Mouse (Mus musculus): Measurements from ENCODE around the gene Ttc33. TPM values are rescaled to one million over a fixed set of nuclear protein-coding genes. Genes with fewer than 3 reads are reported as not detected.
A peak's percentile ranks its signal among the peaks of the same experiment; 100 is the strongest.

The Ttc33 gene
- polyA plus RNA-seq, 1 experiment from 2014 or later, result 37.4 TPM

DNA sequence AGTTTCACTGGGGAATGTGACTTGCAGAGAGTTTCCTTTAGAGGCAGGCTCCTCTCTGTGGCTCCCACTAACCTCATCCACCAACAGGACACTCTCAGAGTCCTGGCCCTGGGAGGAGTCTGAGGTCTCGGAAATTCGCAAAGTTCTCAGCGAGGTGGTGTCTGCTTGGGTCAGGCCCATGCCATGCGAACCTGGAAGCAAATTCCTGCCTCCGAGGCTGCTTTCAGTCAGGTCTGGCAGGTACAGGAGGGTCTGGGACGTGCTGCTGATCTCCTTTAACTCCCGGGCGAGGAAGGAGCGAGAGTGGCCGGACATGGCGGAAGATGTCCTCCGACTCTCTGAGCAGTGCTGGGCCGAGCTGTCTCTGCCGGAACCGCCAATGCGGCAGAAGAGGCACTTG is 49.3 kb downstream of the Ttc33 start:
- no peak overlapping the region for H3K9ac ChIP-seq (ENCODE audit: low read length)
- H3K4me2 ChIP-seq (ENCODE audit: low read length), result no peak overlapping the region
- H3K27me3 ChIP-seq (replicated peaks; ENCODE audit: control insufficient read depth, insufficient read depth, low read length), result no peaks in the 10 kb centered on the region
- H3K4me1 ChIP-seq (replicated peaks; ENCODE audit: control insufficient read depth, insufficient read depth, low read length), result no peaks in the 10 kb centered on the region
- H3K27ac ChIP-seq (ENCODE audit: low read depth), result no peak overlapping the region
- H3K4me3 ChIP-seq (ENCODE audit: low read depth, low read length), result no peak overlapping the region
- WGBS, result 77% methylated on average over 16 of the region's 16 CpGs
- DNase-seq (ENCODE audit: low spot score), result no peak
- H3K36me3 ChIP-seq (ENCODE audit: control insufficient read depth, insufficient read depth, low read length), result no peaks in the 10 kb centered on the region
- ATAC-seq (replicated peaks; ENCODE audit: low FRiP score, low TSS enrichment, low read depth), result no peak
- no peaks in the 10 kb centered on the region for H3K9me3 ChIP-seq (ENCODE audit: control insufficient read depth, low read length)

DNA sequence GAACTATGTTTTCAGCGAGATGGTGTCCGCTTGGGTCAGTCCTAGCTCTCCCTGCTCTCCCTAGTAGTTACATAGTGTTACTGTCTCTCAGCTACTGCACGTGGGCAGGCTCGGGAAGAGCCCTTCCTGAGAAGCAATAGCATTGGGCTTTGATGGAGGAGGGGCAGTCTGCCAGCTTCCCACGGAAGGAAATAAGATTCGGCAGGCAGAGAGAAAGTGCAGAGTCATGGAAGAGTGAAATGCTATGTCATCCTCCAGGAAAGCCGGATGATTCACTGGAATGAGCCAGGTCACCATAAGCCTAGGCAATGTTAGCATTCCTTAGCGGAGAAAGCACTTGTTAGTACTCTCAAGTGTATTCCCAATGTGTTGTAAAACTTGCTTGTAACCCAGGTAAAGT is 50.2 kb downstream of the Ttc33 start:
- H3K4me3 ChIP-seq (ENCODE audit: low read depth, low read length), result no peak overlapping the region
- no peak overlapping the region for H3K4me2 ChIP-seq (ENCODE audit: low read length)
- H3K9me3 ChIP-seq (ENCODE audit: control insufficient read depth, low read length), result no peaks in the 10 kb centered on the region
- H3K36me3 ChIP-seq (ENCODE audit: control insufficient read depth, insufficient read depth, low read length), result no peaks in the 10 kb centered on the region
- H3K27me3 ChIP-seq (replicated peaks; ENCODE audit: control insufficient read depth, insufficient read depth, low read length), result peaks cover 2% of the 10 kb centered on the region; the same call in 1 of the 2 replicates
- no peaks in the 10 kb centered on the region for H3K4me1 ChIP-seq (replicated peaks; ENCODE audit: control insufficient read depth, insufficient read depth, low read length)
- no peak overlapping the region for H3K27ac ChIP-seq (ENCODE audit: low read depth)
- no peak overlapping the region for H3K9ac ChIP-seq (ENCODE audit: low read length)
- DNase-seq (ENCODE audit: low spot score) (no peak), ATAC-seq (replicated peaks; ENCODE audit: low FRiP score, low TSS enrichment, low read depth) (no peak)
- WGBS, result 33% methylated on average over 8 of the region's 8 CpGs

DNA sequence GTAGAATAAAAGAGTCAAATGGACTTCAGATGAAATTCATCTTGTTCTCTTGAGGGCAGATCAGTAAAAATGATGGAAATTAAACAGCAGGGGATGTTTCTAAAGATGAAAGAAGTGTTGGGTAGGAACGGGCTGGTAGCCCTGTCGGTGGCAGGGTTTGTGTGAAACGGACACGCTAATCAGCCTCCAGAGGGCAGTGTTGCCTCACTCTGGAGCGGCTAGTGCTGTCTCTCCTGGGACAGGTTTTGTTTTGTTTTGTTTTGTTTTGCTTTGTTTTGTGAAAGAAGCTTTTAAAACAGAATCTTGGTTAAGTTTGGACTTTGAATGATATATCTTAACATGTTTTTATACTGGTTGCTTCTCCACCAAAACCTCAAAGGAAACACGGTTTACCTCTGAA is 51.2 kb downstream of the Ttc33 start:
- no peaks in the 10 kb centered on the region for H3K36me3 ChIP-seq (ENCODE audit: control insufficient read depth, insufficient read depth, low read length)
- no peak overlapping the region for H3K9ac ChIP-seq (ENCODE audit: low read length)
- H3K4me3 ChIP-seq (ENCODE audit: low read depth, low read length), result no peak overlapping the region
- ATAC-seq (replicated peaks; ENCODE audit: low FRiP score, low TSS enrichment, low read depth) (no peak), DNase-seq (ENCODE audit: low spot score) (peak; percentile 78)
- H3K4me1 ChIP-seq (replicated peaks; ENCODE audit: control insufficient read depth, insufficient read depth, low read length), result no peaks in the 10 kb centered on the region
- H3K9me3 ChIP-seq (ENCODE audit: control insufficient read depth, low read length), result no peaks in the 10 kb centered on the region
- peaks cover 10% of the 10 kb centered on the region; the same call in 1 of the 2 replicates for H3K27me3 ChIP-seq (replicated peaks; ENCODE audit: control insufficient read depth, insufficient read depth, low read length)
- no peak overlapping the region for H3K27ac ChIP-seq (ENCODE audit: low read depth)
- 21% methylated on average over 6 of the region's 6 CpGs for WGBS
- H3K4me2 ChIP-seq (ENCODE audit: low read length), result no peak overlapping the region

DNA sequence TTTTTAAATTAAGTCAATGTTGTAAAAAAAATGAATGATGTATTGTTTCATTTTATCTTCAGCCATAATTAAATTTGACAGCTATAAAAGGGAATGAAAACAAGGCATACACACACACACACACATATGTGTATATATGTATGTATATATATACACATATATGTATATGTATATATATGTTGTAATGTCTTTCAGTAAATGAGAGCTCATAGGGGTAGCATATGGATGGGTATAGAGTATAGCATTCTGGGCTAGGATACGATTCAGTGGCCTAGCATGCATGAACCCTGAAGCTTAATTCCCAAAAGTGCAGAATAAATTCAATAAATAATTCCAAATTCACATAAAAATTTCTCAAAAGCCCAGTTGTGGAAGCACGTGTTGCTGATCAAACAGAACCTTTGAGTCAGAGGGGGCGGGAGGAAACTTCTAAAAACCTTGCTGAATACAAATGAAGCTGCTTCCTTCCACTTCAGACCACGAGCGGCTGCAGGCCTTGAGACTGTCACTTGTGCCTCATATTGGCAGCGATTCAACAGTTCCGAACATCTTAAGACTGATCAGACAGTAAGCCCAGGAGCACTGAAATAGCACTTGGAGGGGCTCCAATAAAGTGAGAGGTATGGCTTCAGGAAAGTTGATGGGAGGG is 51.8 kb downstream of the Ttc33 start:
- peaks cover 2% of the 10 kb centered on the region; the same call in 1 of the 2 replicates for H3K4me1 ChIP-seq (replicated peaks; ENCODE audit: control insufficient read depth, insufficient read depth, low read length)
- H3K9ac ChIP-seq (ENCODE audit: low read length), result no peak overlapping the region
- no peaks in the 10 kb centered on the region for H3K36me3 ChIP-seq (ENCODE audit: control insufficient read depth, insufficient read depth, low read length)
- no peaks in the 10 kb centered on the region for H3K9me3 ChIP-seq (ENCODE audit: control insufficient read depth, low read length)
- H3K4me3 ChIP-seq (ENCODE audit: low read depth, low read length), result no peak overlapping the region
- no peak overlapping the region for H3K4me2 ChIP-seq (ENCODE audit: low read length)
- ATAC-seq (replicated peaks; ENCODE audit: low FRiP score, low TSS enrichment, low read depth) (0 out of 2 replicates have a peak, but pooled peaks have one; percentile 49), DNase-seq (ENCODE audit: low spot score) (no peak)
- no peak overlapping the region for H3K27ac ChIP-seq (ENCODE audit: low read depth)
- 67% methylated on average over 7 of the region's 7 CpGs for WGBS
- peaks cover 14% of the 10 kb centered on the region for H3K27me3 ChIP-seq (replicated peaks; ENCODE audit: control insufficient read depth, insufficient read depth, low read length)

DNA sequence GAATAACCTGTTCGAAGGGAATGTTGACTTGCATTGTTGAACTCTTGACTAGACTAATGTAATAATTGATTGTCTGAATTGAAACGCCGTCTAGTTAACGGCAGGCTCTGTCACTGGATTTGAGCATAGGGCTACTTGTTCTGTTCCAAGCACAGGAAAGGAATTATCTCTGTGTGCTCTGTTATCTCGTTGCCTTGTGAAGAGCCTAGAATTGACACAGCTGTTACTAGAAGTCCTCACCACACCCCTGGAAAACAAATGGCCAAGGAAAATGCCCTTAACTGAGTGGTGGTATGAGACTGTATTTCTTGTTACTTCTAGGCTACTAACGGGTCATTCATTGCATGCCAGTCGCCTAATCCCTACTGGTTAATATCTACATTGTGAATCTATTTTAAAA is 52.7 kb downstream of the Ttc33 start:
- no peak overlapping the region for H3K9ac ChIP-seq (ENCODE audit: low read length)
- ATAC-seq (replicated peaks; ENCODE audit: low FRiP score, low TSS enrichment, low read depth), result no peak
- H3K9me3 ChIP-seq (ENCODE audit: control insufficient read depth, low read length), result no peaks in the 10 kb centered on the region
- no peak overlapping the region for H3K27ac ChIP-seq (ENCODE audit: low read depth)
- H3K4me1 ChIP-seq (replicated peaks; ENCODE audit: control insufficient read depth, insufficient read depth, low read length), result peaks cover 12% of the 10 kb centered on the region
- H3K4me2 ChIP-seq (ENCODE audit: low read length), result no peak overlapping the region
- H3K36me3 ChIP-seq (ENCODE audit: control insufficient read depth, insufficient read depth, low read length), result no peaks in the 10 kb centered on the region
- peaks cover 24% of the 10 kb centered on the region for H3K27me3 ChIP-seq (replicated peaks; ENCODE audit: control insufficient read depth, insufficient read depth, low read length)
- WGBS, result 75% methylated on average over 7 of the region's 7 CpGs
- DNase-seq (ENCODE audit: low spot score), result no peak
- H3K4me3 ChIP-seq (ENCODE audit: low read depth, low read length), result no peak overlapping the region

DNA sequence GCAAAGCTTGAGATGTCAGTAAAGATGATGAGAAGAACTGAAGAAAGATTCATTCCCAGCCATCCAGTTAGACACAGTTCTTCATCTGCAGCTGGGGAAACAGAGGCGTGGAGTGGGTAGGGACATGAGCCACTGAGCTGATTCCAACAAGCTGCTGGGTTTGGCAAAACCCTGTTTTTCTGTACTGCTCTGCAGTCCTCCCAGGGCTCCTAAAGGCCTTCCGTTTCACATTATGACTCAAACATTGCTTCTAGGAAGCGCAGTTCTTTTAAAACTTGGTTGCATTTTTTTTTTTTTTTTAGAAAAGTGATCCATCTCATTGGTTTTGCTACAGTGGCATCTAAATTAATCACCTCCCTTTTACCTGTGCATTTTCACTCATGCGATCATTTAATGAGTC is 53.2 kb downstream of the Ttc33 start:
- WGBS, result 81% methylated on average over 4 of the region's 4 CpGs
- Histone ChIP-seq H3K36me3 (ENCODE audit: control insufficient read depth, insufficient read depth, low read length) (no peaks in the 10 kb centered on the region), H3K4me3 (ENCODE audit: low read depth, low read length) (no peak overlapping the region), H3K4me2 (ENCODE audit: low read length) (no peak overlapping the region), H3K9ac (ENCODE audit: low read length) (no peak overlapping the region), H3K27ac (ENCODE audit: low read depth) (no peak overlapping the region), H3K4me1 (replicated peaks; ENCODE audit: control insufficient read depth, insufficient read depth, low read length) (peaks cover 16% of the 10 kb centered on the region), H3K9me3 (ENCODE audit: control insufficient read depth, low read length) (no peaks in the 10 kb centered on the region), H3K27me3 (replicated peaks; ENCODE audit: control insufficient read depth, insufficient read depth, low read length) (peaks cover 29% of the 10 kb centered on the region)
- no peak for DNase-seq (ENCODE audit: low spot score)
- no peak for ATAC-seq (replicated peaks; ENCODE audit: low FRiP score, low TSS enrichment, low read depth)

DNA sequence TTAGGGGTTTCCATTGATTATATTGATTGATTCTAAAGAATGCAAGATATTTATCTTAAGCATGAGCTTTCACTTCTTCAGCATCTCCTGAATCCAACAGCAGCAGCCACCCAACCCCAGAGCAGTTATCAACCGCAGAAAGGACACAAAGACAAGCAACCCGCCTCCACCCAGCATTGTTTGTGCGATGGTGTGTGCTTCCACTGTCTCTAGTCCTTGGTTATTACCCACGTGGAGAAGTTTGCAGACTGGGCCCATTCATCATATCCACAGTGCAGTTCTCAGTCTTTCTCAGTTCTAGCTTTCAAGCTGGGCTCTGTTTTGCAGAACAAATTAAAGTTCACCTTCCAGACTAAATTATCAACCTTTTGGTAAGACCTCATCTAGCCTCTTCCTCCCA is 54.0 kb downstream of the Ttc33 start:
- Histone ChIP-seq H3K9me3 (ENCODE audit: control insufficient read depth, low read length) (no peaks in the 10 kb centered on the region), H3K27me3 (replicated peaks; ENCODE audit: control insufficient read depth, insufficient read depth, low read length) (peaks cover 33% of the 10 kb centered on the region), H3K9ac (ENCODE audit: low read length) (no peak overlapping the region), H3K4me2 (ENCODE audit: low read length) (no peak overlapping the region), H3K36me3 (ENCODE audit: control insufficient read depth, insufficient read depth, low read length) (no peaks in the 10 kb centered on the region), H3K4me3 (ENCODE audit: low read depth, low read length) (no peak overlapping the region), H3K4me1 (replicated peaks; ENCODE audit: control insufficient read depth, insufficient read depth, low read length) (peaks cover 20% of the 10 kb centered on the region), H3K27ac (ENCODE audit: low read depth) (no peak overlapping the region)
- WGBS, result 71% methylated on average over 4 of the region's 4 CpGs
- ATAC-seq (replicated peaks; ENCODE audit: low FRiP score, low TSS enrichment, low read depth) (no peak), DNase-seq (ENCODE audit: low spot score) (no peak)

DNA sequence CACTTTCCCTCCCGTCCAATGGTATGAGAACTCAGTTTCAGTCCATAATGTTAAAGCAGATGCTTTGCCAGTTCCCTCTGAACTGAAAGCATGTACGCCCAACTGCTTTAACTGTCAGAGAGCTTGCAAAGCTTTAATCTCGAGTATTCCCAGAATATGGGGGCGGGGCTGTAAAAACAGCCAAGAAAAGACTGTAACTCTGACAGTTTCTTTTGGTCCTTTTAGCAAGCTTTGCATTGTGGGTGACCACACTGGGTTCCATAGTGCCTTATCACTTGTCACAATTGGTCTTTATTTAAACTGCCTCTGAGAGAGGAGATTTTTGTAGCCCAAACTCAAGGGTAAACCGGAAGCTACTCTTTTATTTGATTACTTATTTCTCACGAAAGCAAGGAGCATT is 54.6 kb downstream of the Ttc33 start:
- Histone ChIP-seq H3K4me1 (replicated peaks; ENCODE audit: control insufficient read depth, insufficient read depth, low read length) (peaks cover 20% of the 10 kb centered on the region), H3K9me3 (ENCODE audit: control insufficient read depth, low read length) (no peaks in the 10 kb centered on the region), H3K4me3 (ENCODE audit: low read depth, low read length) (no peak overlapping the region), H3K27me3 (replicated peaks; ENCODE audit: control insufficient read depth, insufficient read depth, low read length) (peaks cover 39% of the 10 kb centered on the region), H3K4me2 (ENCODE audit: low read length) (no peak overlapping the region), H3K9ac (ENCODE audit: low read length) (no peak overlapping the region), H3K27ac (ENCODE audit: low read depth) (no peak overlapping the region), H3K36me3 (ENCODE audit: control insufficient read depth, insufficient read depth, low read length) (no peaks in the 10 kb centered on the region)
- ATAC-seq (replicated peaks; ENCODE audit: low FRiP score, low TSS enrichment, low read depth), result no peak
- DNase-seq (ENCODE audit: low spot score), result no peak
- WGBS, result 62% methylated on average over 6 of the region's 6 CpGs

DNA sequence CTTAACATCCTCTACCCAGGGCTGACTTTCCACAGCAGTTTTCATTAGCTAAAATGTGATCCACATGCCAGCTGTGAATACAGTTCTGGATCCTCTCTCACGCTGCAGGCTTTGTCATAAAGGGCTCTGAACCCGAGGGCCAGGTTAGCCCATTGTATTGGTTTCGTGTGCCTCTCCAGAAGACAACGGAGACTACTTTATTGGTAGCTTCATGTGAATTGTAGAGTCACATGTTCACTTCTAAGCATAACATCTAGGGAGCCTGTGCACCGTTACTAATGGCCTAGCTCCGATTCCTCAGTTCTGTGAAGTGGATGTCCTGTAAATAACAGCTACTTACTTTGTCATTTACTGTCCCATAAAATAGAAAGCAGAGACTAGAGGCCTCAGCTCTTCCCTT is 55.0 kb downstream of the Ttc33 start:
- H3K27me3 ChIP-seq (replicated peaks; ENCODE audit: control insufficient read depth, insufficient read depth, low read length), result peaks cover 43% of the 10 kb centered on the region
- no peak overlapping the region for H3K9ac ChIP-seq (ENCODE audit: low read length)
- H3K27ac ChIP-seq (ENCODE audit: low read depth), result no peak overlapping the region
- H3K4me2 ChIP-seq (ENCODE audit: low read length), result 0 out of 2 replicates have a peak overlapping the region, but pooled peaks have one; percentile 16
- H3K36me3 ChIP-seq (ENCODE audit: control insufficient read depth, insufficient read depth, low read length), result no peaks in the 10 kb centered on the region
- H3K9me3 ChIP-seq (ENCODE audit: control insufficient read depth, low read length), result no peaks in the 10 kb centered on the region
- no peak for DNase-seq (ENCODE audit: low spot score)
- WGBS, result 67% methylated on average over 6 of the region's 6 CpGs
- ATAC-seq (replicated peaks; ENCODE audit: low FRiP score, low TSS enrichment, low read depth), result no peak
- H3K4me3 ChIP-seq (ENCODE audit: low read depth, low read length), result no peak overlapping the region
- peaks cover 20% of the 10 kb centered on the region for H3K4me1 ChIP-seq (replicated peaks; ENCODE audit: control insufficient read depth, insufficient read depth, low read length)

Measured in intestine, embryonic 14.5 days (tissue).